Mouse (Mus musculus): ENCODE results near the gene Mrpl1. TPM values are rescaled to one million over a fixed set of nuclear protein-coding genes. Genes with fewer than 3 reads are reported as not detected.

The Mrpl1 gene
- polyA plus RNA-seq, 1 experiment from 2014 or later: 26.5 TPM

DNA sequence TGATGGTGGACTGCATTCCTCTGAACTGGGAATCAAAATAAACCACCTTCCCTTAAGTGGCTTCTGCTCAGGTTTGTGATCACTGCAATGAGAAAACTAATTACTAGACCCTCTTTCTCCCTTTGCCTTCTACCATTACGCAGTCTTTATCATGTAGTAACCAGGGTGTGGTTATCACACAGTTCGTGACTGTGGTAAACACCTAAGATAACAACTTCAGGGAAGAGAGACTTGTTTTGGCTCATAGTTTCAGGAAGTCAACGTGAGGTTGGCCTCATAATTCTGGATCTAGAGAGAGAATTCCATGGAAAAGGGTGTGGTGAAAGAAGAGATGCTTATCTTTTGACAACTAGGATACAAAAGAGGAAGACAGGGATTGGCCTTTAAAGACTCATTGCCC lies 9.0 kb upstream of the Mrpl1 start:
- H3K36me3 ChIP-seq (ENCODE audit: insufficient read depth, low read length): no peaks in the 10 kb centered on the region
- H3K9me3 ChIP-seq (replicated peaks; ENCODE audit: low read length): no peaks in the 10 kb centered on the region
- no peak overlapping the region for H3K9ac ChIP-seq (ENCODE audit: low read depth, low read length)
- no peak overlapping the region for H3K4me3 ChIP-seq (replicated peaks; ENCODE audit: low read depth, low read length)
- 77% methylated on average over 3 of the region's 3 CpGs for WGBS
- DNase-seq (ENCODE audit: low spot score): no peak
- no peaks in the 10 kb centered on the region for H3K4me1 ChIP-seq (replicated peaks; ENCODE audit: insufficient read depth, low read length)
- H3K4me2 ChIP-seq (ENCODE audit: low read length): no peak overlapping the region
- H3K27ac ChIP-seq: no peak overlapping the region
- TF ChIP-seq CTCF (IDR thresholded peaks at IDR 0.05; ENCODE audit: low read depth): no peak
- no peaks in the 10 kb centered on the region for H3K27me3 ChIP-seq (ENCODE audit: insufficient read depth, low read length)
- no peak for ATAC-seq (replicated peaks; ENCODE audit: low FRiP score, low read depth)

DNA sequence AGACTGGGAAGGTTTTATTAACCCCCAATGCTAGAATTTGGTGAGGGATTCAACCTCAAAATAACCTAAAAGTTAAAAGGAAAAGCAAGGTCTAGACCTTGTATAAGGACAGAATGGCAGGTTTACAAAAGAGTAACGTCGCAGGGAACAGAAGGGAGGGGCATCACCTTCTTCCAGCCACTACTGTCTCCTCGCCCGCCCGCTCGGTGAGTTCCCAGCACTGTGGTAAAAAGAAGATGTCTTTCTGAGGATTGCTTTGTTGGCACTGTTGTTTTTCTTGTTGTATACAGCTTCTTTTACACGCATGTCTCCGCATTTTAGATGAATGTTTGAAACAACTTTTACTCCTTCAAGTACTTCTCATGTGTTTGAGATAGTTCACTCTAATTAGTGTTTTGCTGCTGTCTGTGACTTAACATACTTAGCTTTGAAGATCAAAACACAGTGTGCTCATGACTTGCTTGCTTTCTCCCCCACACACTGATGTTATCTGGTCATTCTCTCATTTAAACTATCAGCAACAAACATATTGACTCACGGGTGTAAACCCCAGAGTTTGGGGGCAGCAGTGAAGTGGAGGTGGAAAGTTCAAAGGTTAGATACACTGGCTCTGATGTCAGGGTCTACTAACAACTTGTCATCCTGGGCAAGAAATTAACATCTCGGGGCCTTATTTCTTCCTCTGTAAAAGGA lies 7.7 kb upstream of the Mrpl1 start:
- H3K4me2 ChIP-seq (ENCODE audit: low read length): no peak overlapping the region
- DNase-seq (ENCODE audit: low spot score) (no peak), ATAC-seq (replicated peaks; ENCODE audit: low FRiP score, low read depth) (no peak)
- WGBS: 62% methylated on average over 10 of the region's 10 CpGs
- H3K4me1 ChIP-seq (replicated peaks; ENCODE audit: insufficient read depth, low read length): no peaks in the 10 kb centered on the region
- H3K9ac ChIP-seq (ENCODE audit: low read depth, low read length): no peak overlapping the region
- H3K27ac ChIP-seq: no peak overlapping the region
- no peak for TF ChIP-seq CTCF (IDR thresholded peaks at IDR 0.05; ENCODE audit: low read depth)
- H3K27me3 ChIP-seq (ENCODE audit: insufficient read depth, low read length): no peaks in the 10 kb centered on the region
- H3K4me3 ChIP-seq (replicated peaks; ENCODE audit: low read depth, low read length): no peak overlapping the region
- no peaks in the 10 kb centered on the region for H3K36me3 ChIP-seq (ENCODE audit: insufficient read depth, low read length)
- no peaks in the 10 kb centered on the region for H3K9me3 ChIP-seq (replicated peaks; ENCODE audit: low read length)

DNA sequence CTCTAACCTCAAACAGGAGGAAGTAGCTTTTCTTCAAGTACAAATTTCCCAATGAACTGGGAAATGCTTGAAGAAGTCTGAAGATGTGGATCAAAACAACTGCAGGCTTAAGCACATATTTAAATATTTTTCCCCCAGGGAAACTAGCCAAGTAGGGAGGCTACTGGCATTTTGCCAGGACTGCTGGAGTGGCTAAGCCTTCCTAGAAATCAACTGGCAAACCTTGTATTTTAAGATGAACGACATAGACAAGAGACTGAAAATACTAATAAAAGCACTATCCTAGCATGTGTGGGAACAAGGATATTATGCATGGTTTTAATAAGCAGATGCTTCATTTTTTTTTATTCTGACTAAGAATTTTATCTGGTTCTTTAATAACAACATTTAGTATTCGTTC lies 2.4 kb upstream of the Mrpl1 start:
- Histone ChIP-seq H3K27me3 (ENCODE audit: insufficient read depth, low read length) (no peaks in the 10 kb centered on the region), H3K9ac (ENCODE audit: low read depth, low read length) (no peak overlapping the region), H3K27ac (no peak overlapping the region), H3K4me1 (replicated peaks; ENCODE audit: insufficient read depth, low read length) (peaks cover 7% of the 10 kb centered on the region), H3K9me3 (replicated peaks; ENCODE audit: low read length) (no peaks in the 10 kb centered on the region), H3K4me2 (ENCODE audit: low read length) (no peak overlapping the region), H3K36me3 (ENCODE audit: insufficient read depth, low read length) (no peaks in the 10 kb centered on the region), H3K4me3 (replicated peaks; ENCODE audit: low read depth, low read length) (no peak overlapping the region)
- no peak for ATAC-seq (replicated peaks; ENCODE audit: low FRiP score, low read depth)
- peak; percentile 65 for DNase-seq (ENCODE audit: low spot score)
- 29% methylated on average over 2 of the region's 2 CpGs for WGBS
- no peak for TF ChIP-seq CTCF (IDR thresholded peaks at IDR 0.05; ENCODE audit: low read depth)

DNA sequence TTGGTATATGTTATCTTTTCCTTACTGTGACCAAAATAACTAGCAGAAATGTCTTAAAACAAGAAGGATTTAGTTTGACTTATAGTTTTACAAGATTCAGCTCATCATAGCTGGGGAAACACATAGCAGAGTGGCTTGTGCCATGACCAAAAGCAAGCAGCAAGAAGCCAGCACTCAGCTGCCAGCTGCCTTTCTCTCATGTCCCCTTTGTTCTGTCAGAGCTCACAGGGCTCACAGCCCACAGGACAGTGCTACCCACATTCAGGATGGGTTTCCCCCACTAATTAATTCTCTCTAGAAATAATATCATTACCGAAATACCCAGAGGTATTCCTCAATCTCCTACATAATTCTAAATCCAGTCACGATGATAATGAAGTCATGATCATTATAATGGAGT lies 1.8 kb upstream of the Mrpl1 start:
- Histone ChIP-seq H3K4me3 (replicated peaks; ENCODE audit: low read depth, low read length) (no peak overlapping the region), H3K27me3 (ENCODE audit: insufficient read depth, low read length) (no peaks in the 10 kb centered on the region), H3K36me3 (ENCODE audit: insufficient read depth, low read length) (no peaks in the 10 kb centered on the region), H3K4me2 (ENCODE audit: low read length) (no peak overlapping the region), H3K9me3 (replicated peaks; ENCODE audit: low read length) (no peaks in the 10 kb centered on the region), H3K4me1 (replicated peaks; ENCODE audit: insufficient read depth, low read length) (peaks cover 7% of the 10 kb centered on the region), H3K9ac (ENCODE audit: low read depth, low read length) (no peak overlapping the region), H3K27ac (peak overlapping the region; percentile 47; the same call in 1 of the 2 replicates)
- WGBS: 89% methylated on average over 2 of the region's 2 CpGs
- no peak for DNase-seq (ENCODE audit: low spot score)
- no peak for ATAC-seq (replicated peaks; ENCODE audit: low FRiP score, low read depth)
- no peak for TF ChIP-seq CTCF (IDR thresholded peaks at IDR 0.05; ENCODE audit: low read depth)

DNA sequence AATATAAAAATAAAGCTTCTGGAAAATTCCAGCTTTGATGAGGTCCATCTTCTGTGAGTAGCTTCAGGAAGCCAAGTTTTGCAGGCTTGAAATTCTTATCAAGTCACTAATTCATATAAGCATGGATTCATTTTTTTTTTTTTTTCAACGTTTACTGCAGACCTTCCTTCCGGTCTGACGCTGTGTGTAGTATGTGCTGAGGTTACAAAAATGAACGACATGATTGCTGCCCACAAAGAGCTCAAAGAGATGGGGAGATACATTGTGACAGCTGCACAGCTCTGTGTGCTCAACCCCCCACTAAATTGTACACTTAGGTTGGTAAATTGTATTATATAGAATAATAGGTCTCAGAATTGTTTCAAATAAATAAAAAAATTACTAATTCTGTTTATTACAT lies 750 bp upstream of the Mrpl1 start:
- no peak overlapping the region for H3K9ac ChIP-seq (ENCODE audit: low read depth, low read length)
- H3K36me3 ChIP-seq (ENCODE audit: insufficient read depth, low read length): no peaks in the 10 kb centered on the region
- peaks cover 7% of the 10 kb centered on the region for H3K4me1 ChIP-seq (replicated peaks; ENCODE audit: insufficient read depth, low read length)
- no peak for TF ChIP-seq CTCF (IDR thresholded peaks at IDR 0.05; ENCODE audit: low read depth)
- 40% methylated on average over 4 of the region's 4 CpGs for WGBS
- ATAC-seq (replicated peaks; ENCODE audit: low FRiP score, low read depth) (no peak), DNase-seq (ENCODE audit: low spot score) (no peak)
- no peak overlapping the region for H3K4me2 ChIP-seq (ENCODE audit: low read length)
- no peaks in the 10 kb centered on the region for H3K9me3 ChIP-seq (replicated peaks; ENCODE audit: low read length)
- H3K4me3 ChIP-seq (replicated peaks; ENCODE audit: low read depth, low read length): peak overlapping the region; percentile 76; the same call in 1 of the 2 replicates
- no peak overlapping the region; the same call in 1 of the 2 replicates for H3K27ac ChIP-seq
- H3K27me3 ChIP-seq (ENCODE audit: insufficient read depth, low read length): no peaks in the 10 kb centered on the region

DNA sequence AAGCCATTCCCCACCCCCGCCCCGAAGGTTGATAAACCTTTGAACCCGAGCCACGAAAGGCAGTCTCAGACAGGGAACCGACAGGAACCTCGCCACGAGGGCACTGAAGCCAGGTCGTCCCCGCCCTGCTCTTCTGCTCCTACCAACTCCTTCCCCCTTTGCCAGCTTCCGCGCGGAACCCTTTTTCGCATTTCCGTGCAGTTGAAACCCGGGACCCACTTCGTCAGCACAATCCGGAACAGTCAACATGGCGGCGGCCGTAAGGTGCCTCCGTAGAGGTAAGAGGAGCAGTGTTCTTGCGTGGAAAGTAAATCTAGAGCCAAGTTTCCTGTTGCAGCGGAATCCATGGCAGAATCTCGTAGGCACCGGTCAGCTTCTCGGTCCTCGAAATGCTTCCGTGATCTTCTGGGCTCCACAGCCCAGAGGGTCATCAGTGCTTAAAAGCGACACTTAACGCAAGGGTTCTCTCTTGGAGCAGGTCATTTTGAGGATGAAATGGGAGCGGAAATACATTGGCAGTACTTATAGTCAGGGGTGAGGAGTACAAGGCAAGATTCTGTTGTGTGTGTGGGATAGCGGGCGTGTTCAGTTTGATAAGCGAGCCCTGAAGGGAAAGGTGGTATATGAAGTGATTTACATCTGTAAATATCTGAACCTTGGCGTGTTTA lies 757 bp downstream of the Mrpl1 start:
- peaks cover 7% of the 10 kb centered on the region; the same call in 1 of the 2 replicates for H3K36me3 ChIP-seq (ENCODE audit: insufficient read depth, low read length)
- DNase-seq (ENCODE audit: low spot score) (peak; percentile 96), ATAC-seq (replicated peaks; ENCODE audit: low FRiP score, low read depth) (peak; percentile 95)
- WGBS: under 1% methylated on average over 35 of the region's 35 CpGs
- peak overlapping the region; percentile 76 for H3K4me3 ChIP-seq (replicated peaks; ENCODE audit: low read depth, low read length)
- peak overlapping the region; percentile 81 for H3K4me2 ChIP-seq (ENCODE audit: low read length)
- H3K27me3 ChIP-seq (ENCODE audit: insufficient read depth, low read length): no peaks in the 10 kb centered on the region
- no peaks in the 10 kb centered on the region for H3K9me3 ChIP-seq (replicated peaks; ENCODE audit: low read length)
- peak overlapping the region; percentile 92 for H3K27ac ChIP-seq
- H3K4me1 ChIP-seq (replicated peaks; ENCODE audit: insufficient read depth, low read length): peaks cover 7% of the 10 kb centered on the region
- 0 out of 2 replicates have a peak, but pooled peaks have one; percentile 7 for TF ChIP-seq CTCF (IDR thresholded peaks at IDR 0.05; ENCODE audit: low read depth)
- peak overlapping the region; percentile 81 for H3K9ac ChIP-seq (ENCODE audit: low read depth, low read length)
